Comparison of ENCODE assay signal across 22 mouse cellular contexts in the genomic region with DNA sequence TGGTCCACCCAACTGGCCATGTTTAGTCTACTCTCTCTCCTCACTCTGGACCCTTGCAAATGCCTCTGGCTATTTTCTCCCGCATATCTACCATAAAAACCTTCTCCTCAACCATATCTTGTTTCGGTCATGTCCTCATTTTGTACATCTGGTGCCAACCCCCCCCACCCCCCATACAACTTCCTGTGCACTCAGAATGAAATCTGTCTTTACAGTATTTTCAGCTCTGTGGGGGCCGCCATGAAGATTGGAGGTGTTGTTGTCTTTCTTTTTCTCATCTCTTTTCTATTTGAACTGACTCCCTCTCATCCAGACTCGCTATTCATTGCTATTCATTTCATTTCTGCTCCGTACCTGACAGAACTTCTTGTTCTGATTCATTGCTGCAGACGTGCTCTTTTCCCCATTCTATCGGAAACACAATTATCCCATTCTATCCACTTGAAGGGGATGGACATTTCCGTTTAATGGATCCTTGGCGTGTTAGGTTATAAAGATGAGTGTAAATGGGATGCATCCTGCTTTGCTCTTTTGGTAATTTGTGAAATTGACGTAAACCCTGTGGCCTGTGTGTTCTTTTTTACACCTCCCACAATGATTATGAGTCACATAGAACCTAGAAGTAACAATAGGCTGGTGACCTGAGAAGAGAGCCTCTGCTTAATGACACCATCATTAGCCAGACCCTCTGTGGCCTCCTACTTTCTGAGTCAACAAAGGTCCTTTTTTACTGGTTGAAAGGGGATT. TPM values are rescaled to one million over a fixed set of nuclear protein-coding genes. Genes with fewer than 3 reads are reported as not detected.
DNase-seq lines count a peak whose midpoint lies in the region; ATAC-seq and TF ChIP-seq lines count a peak whose summit lies in the region.
"Had no signal": no experiment of that assay in that cellular context is flagged by ENCODE, and none has a peak within 500 bp of the region (broad histone marks: within the 10 kb centered on the region; RNA-seq: fewer than 3 reads in every experiment).

No protein-coding gene starts in this region.

- no peaks in the 10 kb centered on the region for H3K36me3 ChIP-seq in forebrain, embryonic 14.5 days (ENCODE audit: control insufficient read depth, insufficient read depth, low read length)
- no peaks in the 10 kb centered on the region for H3K36me3 ChIP-seq in forebrain, embryonic 13.5 days (ENCODE audit: poor library complexity, severe bottlenecking)
- no peaks in the 10 kb centered on the region for H3K36me3 ChIP-seq in midbrain, embryonic 10.5 days
- H3K36me3 ChIP-seq: embryonic facial prominence, embryonic 15.5 days; heart, embryonic 13.5 days; hindbrain, embryonic 15.5 days had no signal

- H3K4me2 ChIP-seq in forebrain, embryonic 14.5 days (ENCODE audit: low read length): no peak overlapping the region
- H3K4me2 ChIP-seq in forebrain, embryonic 13.5 days: no peak overlapping the region
- H3K4me2 ChIP-seq: embryonic facial prominence, embryonic 15.5 days; heart, embryonic 13.5 days; hindbrain, embryonic 15.5 days had no signal

- H3K4me1 ChIP-seq in forebrain, embryonic 14.5 days (ENCODE audit: control insufficient read depth, insufficient read depth, low read length): no peaks in the 10 kb centered on the region
- peaks cover 34% of the 10 kb centered on the region for H3K4me1 ChIP-seq in forebrain, embryonic 13.5 days
- H3K4me1 ChIP-seq in midbrain, embryonic 10.5 days: peaks cover 9% of the 10 kb centered on the region; the same call in 1 of the 2 replicates

- no peaks in the 10 kb centered on the region for H3K27me3 ChIP-seq in forebrain, embryonic 14.5 days (replicated peaks; ENCODE audit: control insufficient read depth, insufficient read depth, low read length)
- no peaks in the 10 kb centered on the region for H3K27me3 ChIP-seq in forebrain, embryonic 13.5 days
- H3K27me3 ChIP-seq in midbrain, embryonic 10.5 days (ENCODE audit: low read depth, poor library complexity, severe bottlenecking): no peaks in the 10 kb centered on the region
- H3K27me3 ChIP-seq: embryonic facial prominence, embryonic 15.5 days; heart, embryonic 13.5 days; hindbrain, embryonic 15.5 days had no signal

- H3K27ac ChIP-seq in forebrain, embryonic 14.5 days (ENCODE audit: low read depth, low read length): no peak overlapping the region
- H3K27ac ChIP-seq in forebrain, embryonic 13.5 days: no peak overlapping the region
- H3K27ac ChIP-seq in midbrain, embryonic 10.5 days (replicated peaks): no peak overlapping the region
- H3K27ac ChIP-seq in layer of hippocampus, adult 2 months: no peak overlapping the region
- H3K27ac ChIP-seq: embryonic facial prominence, embryonic 15.5 days; heart, embryonic 13.5 days; hindbrain, embryonic 15.5 days had no signal

- ATAC-seq in forebrain, embryonic 14.5 days: no peak
- ATAC-seq in forebrain, embryonic 13.5 days: no peak
- peak; percentile 70 for ATAC-seq in activated CD4-positive, CD25-positive, alpha-beta regulatory T cell, adult 4 months
- peak; percentile 72 for ATAC-seq in inflammation-experienced regulatory T-cells, adult 6 months
- no peak for ATAC-seq in erythroid progenitor cell, adult 5-6 weeks (replicated peaks; ENCODE audit: low FRiP score, poor library complexity, severe bottlenecking)
- ATAC-seq: forebrain, postnatal 0 days had no signal

- 32% methylated on average over 10 of the region's 10 CpGs for WGBS in forebrain, embryonic 14.5 days
- 37% methylated on average over 10 of the region's 10 CpGs for WGBS in forebrain, embryonic 13.5 days
- 85% methylated on average over 10 of the region's 10 CpGs for WGBS in midbrain, embryonic 10.5 days

- no peak overlapping the region for H3K9ac ChIP-seq in forebrain, embryonic 14.5 days (ENCODE audit: low read length)
- H3K9ac ChIP-seq in forebrain, embryonic 13.5 days: no peak overlapping the region
- H3K9ac ChIP-seq: embryonic facial prominence, embryonic 15.5 days; forebrain, postnatal 0 days; heart, embryonic 13.5 days; hindbrain, embryonic 15.5 days had no signal

- DNase-seq in forebrain, embryonic 14.5 days (ENCODE audit: low spot score): peak; percentile 41
- DNase-seq in CD4-positive, CD25-positive, alpha-beta regulatory T cell, adult 2 months (ENCODE audit: low read depth, low spot score): peak; percentile 45
- DNase-seq in midbrain, embryonic 10.5 days (ENCODE audit: low spot score): no peak
- DNase-seq in layer of hippocampus, adult 2 months (ENCODE audit: low spot score in 2 of 2): no peak
- DNase-seq: adrenal gland, adult 8-10 months; adrenal gland, postnatal 36 days; cerebellum, adult 11-12 months; cerebellum, adult 9-11 months; cerebellum, postnatal 36 days; forebrain, postnatal 0 days; gastrocnemius, postnatal 36 days; heart, adult 11 months; heart, postnatal 36 days; kidney, adult 11 months had no signal

- H3K9me3 ChIP-seq in forebrain, embryonic 14.5 days (replicated peaks; ENCODE audit: control insufficient read depth, low read length): no peaks in the 10 kb centered on the region
- H3K9me3 ChIP-seq in forebrain, embryonic 13.5 days (replicated peaks): no peaks in the 10 kb centered on the region
- H3K9me3 ChIP-seq in midbrain, embryonic 10.5 days (replicated peaks): no peaks in the 10 kb centered on the region
- H3K9me3 ChIP-seq: embryonic facial prominence, embryonic 15.5 days; heart, embryonic 13.5 days; hindbrain, embryonic 15.5 days had no signal

- TF ChIP-seq CTCF in layer of hippocampus, adult 2 months (conservative IDR thresholded peaks at IDR 0.05): no peak

- no peak overlapping the region for H3K4me3 ChIP-seq in forebrain, embryonic 14.5 days (ENCODE audit: low read depth, low read length)
- H3K4me3 ChIP-seq in forebrain, embryonic 13.5 days: no peak overlapping the region
- no peak overlapping the region for H3K4me3 ChIP-seq in midbrain, embryonic 10.5 days
- no peak overlapping the region for H3K4me3 ChIP-seq in layer of hippocampus, adult 2 months
- H3K4me3 ChIP-seq: embryonic facial prominence, embryonic 15.5 days; erythroblast, embryonic 14.5 days; heart, embryonic 13.5 days; hindbrain, embryonic 15.5 days had no signal

RNA-seq across cellular contexts. Expression of gene Inpp5f, which starts 32.8 kb away (rescaled TPM):
- 257 and 314 TPM in 2 replicates for polyA plus RNA-seq in forebrain, embryonic 14.5 days (2014; fragmentation: Nextera tagmentation; extraction: Ambion mirVana)
- polyA plus RNA-seq in forebrain, embryonic 13.5 days (2015; fragmentation: Nextera tagmentation; extraction: Ambion mirVana): 185 and 204 TPM in 2 replicates
- polyA plus RNA-seq in activated CD4-positive, CD25-positive, alpha-beta regulatory T cell, adult 4 months (2017; shearing (Covaris generic)): 10 to 100 TPM; 46.7 to 50.3 TPM
- 10 to 100 TPM; 25.9 to 56.5 (median 44.2) TPM for polyA plus RNA-seq in inflammation-experienced regulatory T-cells, adult 6 months (2017; shearing (Covaris generic))
- polyA plus RNA-seq in midbrain, embryonic 10.5 days (2016; fragmentation: Nextera tagmentation; extraction: Ambion mirVana): 45.2 and 70.8 TPM in 2 replicates
- total RNA-seq in layer of hippocampus, adult 2 months (2021): 100 to 1,000 TPM; 108 to 111 TPM
- total RNA-seq in erythroid progenitor cell, adult 5-6 weeks (2015; ENCODE audit: low replicate concordance): 1.8 and 3.8 TPM in 2 replicates
- 1.0 and 2.2 TPM in 2 replicates for total RNA-seq in erythroid progenitor cell, adult 5-6 weeks (2017; ENCODE audit: low replicate concordance)

RNA-seq across cellular contexts. Expression of gene Bag3, which starts 55.0 kb away (rescaled TPM):
- 1.4 and 1.7 TPM in 2 replicates for polyA plus RNA-seq in forebrain, embryonic 14.5 days (2014; fragmentation: Nextera tagmentation; extraction: Ambion mirVana)
- polyA plus RNA-seq in forebrain, embryonic 13.5 days (2015; fragmentation: Nextera tagmentation; extraction: Ambion mirVana): 1.9 and 2.1 TPM in 2 replicates
- 10 to 100 TPM in 1 of 2 experiments, 1 to 10 TPM in 1; 5.8 to 13.0 TPM for polyA plus RNA-seq in activated CD4-positive, CD25-positive, alpha-beta regulatory T cell, adult 4 months (2017; shearing (Covaris generic))
- 10 to 100 TPM; 10.3 to 12.7 (median 10.4) TPM for polyA plus RNA-seq in inflammation-experienced regulatory T-cells, adult 6 months (2017; shearing (Covaris generic))
- polyA plus RNA-seq in midbrain, embryonic 10.5 days (2016; fragmentation: Nextera tagmentation; extraction: Ambion mirVana): 6.4 and 7.2 TPM in 2 replicates
- 10 to 100 TPM; 10.3 to 11.0 TPM for total RNA-seq in layer of hippocampus, adult 2 months (2021)
- total RNA-seq in erythroid progenitor cell, adult 5-6 weeks (2015; ENCODE audit: low replicate concordance): 1.4 and 2.9 TPM in 2 replicates
- 0.38 and 2.2 TPM in 2 replicates for total RNA-seq in erythroid progenitor cell, adult 5-6 weeks (2017; ENCODE audit: low replicate concordance)

Comparison
In these comparisons a context has a peak if more than half of its experiments do, and no peak if none do; other contexts are left out.
1. ATAC-seq: peak in activated CD4-positive, CD25-positive, alpha-beta regulatory T cell, adult 4 months (single experiment) and inflammation-experienced regulatory T-cells, adult 6 months (single experiment); none in forebrain, embryonic 14.5 days (single experiment), forebrain, embryonic 13.5 days (single experiment) and erythroid progenitor cell, adult 5-6 weeks (single experiment).
2. DNase-seq: peak in forebrain, embryonic 14.5 days (single experiment) and CD4-positive, CD25-positive, alpha-beta regulatory T cell, adult 2 months (single experiment); none in midbrain, embryonic 10.5 days (single experiment) and layer of hippocampus, adult 2 months (0 of 2).